Mouse (Mus musculus) CH12.LX (cell line): ENCODE data around the gene Hist1h3f. TPM values are rescaled to one million over a fixed set of nuclear protein-coding genes. Genes with fewer than 3 reads are reported as not detected.

ENCODE experiments used
- DNase-seq: peaks from one replicate; pipeline ENCODE4 v3.0.0-alpha.2; 2013; ENCODE audit errors: extremely low read depth
- H3K27ac ChIP-seq: 2 replicates; pipeline ENCODE4 v1.5.1; 2012; ENCODE audit warnings: low read depth, mild to moderate bottlenecking, control low read depth, moderate library complexity; ENCODE audit not compliant: insufficient read depth
- H3K27me3 ChIP-seq: replicated peaks from 2 replicates; pipeline ENCODE3; 2012; ENCODE audit warnings: inconsistent platforms
- H3K36me3 ChIP-seq, 2 experiments: replicated peaks in 1 of 2; 2 replicates each; pipeline versions ENCODE3 to v1.6.1; 2012; ENCODE audit warnings: inconsistent platforms in 1 of 2, low read length in 1 of 2, mild to moderate bottlenecking in 1 of 2, mixed read lengths in 1 of 2, moderate library complexity in 1 of 2; ENCODE audit not compliant: control insufficient read depth in 1 of 2, insufficient read depth in 1 of 2
- H3K4me1 ChIP-seq, 2 experiments: 2 replicates each; pipeline ENCODE4 v1.6.1; 2012; ENCODE audit warnings: inconsistent platforms in 1 of 2, moderate library complexity in 1 of 2; ENCODE audit not compliant: insufficient read depth in 2 of 2, control insufficient read depth in 1 of 2
- H3K4me2 ChIP-seq: 2 replicates; pipeline ENCODE4 v1.6.1; 2012; ENCODE audit warnings: low read depth, mild to moderate bottlenecking, control low read depth; ENCODE audit not compliant: poor library complexity, insufficient read depth, severe bottlenecking
- H3K4me3 ChIP-seq, 3 experiments: fragments of 150-350 bp in 1 of 3; sonication (generic) in 1 of 3; replicated peaks in 1 of 3; 2 replicates each; pipeline versions ENCODE3 to v1.5.1; 2011 to 2012; ENCODE audit warnings: low read depth in 2 of 3, low read length in 2 of 3, mild to moderate bottlenecking in 2 of 3, moderate library complexity in 2 of 3, control low read depth in 1 of 3, improper control_type of control experiment in 1 of 3, inconsistent platforms in 1 of 3, mixed read lengths in 1 of 3; ENCODE audit not compliant: poor library complexity in 1 of 3
- H3K79me2 ChIP-seq: replicated peaks from 2 replicates; pipeline ENCODE4 v1.6.1; 2012; ENCODE audit warnings: mild to moderate bottlenecking, moderate library complexity; ENCODE audit not compliant: control insufficient read depth, poor library complexity, insufficient read depth, severe bottlenecking; ENCODE audit errors: extremely low read depth
- H3K9ac ChIP-seq: 2 replicates; pipeline ENCODE4 v1.6.1; 2012; ENCODE audit warnings: low read depth, mild to moderate bottlenecking, control low read depth, moderate library complexity; ENCODE audit not compliant: insufficient read depth
- H3K9me3 ChIP-seq: replicated peaks from 2 replicates; pipeline ENCODE3; 2012; ENCODE audit warnings: low read length, inconsistent platforms, mixed read lengths
- JUND ChIP-seq: conservative IDR thresholded peaks from 2 replicates; pipeline ENCODE4 v1.6.1; 2011; ENCODE audit warnings: low read depth, low read length, improper control_type of control experiment
- MAFK ChIP-seq: IDR thresholded peaks from 2 replicates; pipeline ENCODE4 v1.6.1; 2011; ENCODE audit warnings: low read length, improper control_type of control experiment; ENCODE audit not compliant: insufficient replicate concordance
- dilution Hi-C: fragments of 300-500 bp; cut with MboI; formaldehyde crosslinking; loops from 2 replicates; pipeline ENCODE4 v1.14.3; 2020; ENCODE audit warnings: low sequenced_read_pairs; ENCODE audit not compliant: extremely low pct_unique_long_range_greater_than_20kb, extremely low pct_ligation_motif_present
- in situ Hi-C: fragments of 300-500 bp; cut with MboI; formaldehyde crosslinking; loops from 3 replicates; pipeline ENCODE4 v1.14.3; 2019; ENCODE audit warnings: low sequenced_read_pairs, low pct_ligation_motif_present, low pct_unique_long_range_greater_than_20kb, mixed read lengths
- polyA plus RNA-seq: library from polyadenylated mRNA; unstranded; fragments of >175 nt; gene quantifications from 2 replicates; pipeline ENCODE4 v1.2.1, GENCODE M21; 2012; ENCODE audit warnings: low read depth; ENCODE audit not compliant: insufficient read length
- total RNA-seq, 2 experiments: library from RNA; depleted of rRNA; stranded (reverse); fragments of 300-350 nt in 1 of 2; fragments of >200 nt in 1 of 2; gene quantifications; 2 replicates each; pipeline ENCODE4 v1.2.3; 2012 to 2014

The Hist1h3f gene
- total and polyA plus RNA-seq, 3 experiments, result 0.30 to 553 (median 8.0) TPM

DNA sequence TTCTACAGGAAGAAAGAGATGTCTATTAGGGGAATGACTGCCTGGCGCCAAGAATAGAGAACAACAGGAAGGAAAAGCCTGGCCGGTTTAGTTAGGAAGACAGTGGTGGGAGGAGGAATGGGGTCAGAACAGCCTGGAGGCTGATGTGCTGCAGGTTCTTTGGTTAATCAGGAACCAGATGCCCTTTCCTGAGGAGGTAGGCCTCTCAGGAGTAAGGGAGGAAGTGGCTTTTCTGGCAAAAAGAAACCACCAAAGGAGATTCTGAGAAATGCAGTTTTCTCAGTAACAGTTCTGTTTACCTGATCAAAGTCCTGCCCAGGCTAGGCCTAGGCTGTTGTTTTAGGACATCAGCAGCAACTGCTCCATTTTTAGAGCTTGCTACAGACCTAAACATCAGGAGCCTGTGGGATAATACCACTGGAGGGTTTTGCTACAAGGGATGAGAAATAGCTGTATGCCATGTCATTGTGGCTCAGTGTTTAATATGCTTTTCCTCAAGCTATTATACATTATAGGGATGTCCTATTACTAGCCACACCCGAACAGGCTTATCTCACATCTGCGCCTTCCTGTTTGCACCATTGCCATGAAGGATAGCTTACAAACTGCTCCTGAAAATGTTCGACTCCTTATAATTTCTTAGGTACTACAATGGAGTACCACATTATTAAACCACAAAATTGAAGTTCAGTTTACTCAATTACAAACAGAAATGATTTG is 49.4 kb downstream of the Hist1h3f start:
- no peak overlapping the region; the same call in 1 of the 2 replicates for H3K9ac ChIP-seq
- TF ChIP-seq JUND (no peak), MAFK (no peak)
- dilution Hi-C loops, result no loop called here

More for the DNA sequence above, 49.4 kb downstream of the Hist1h3f start:
- no peaks in the 10 kb centered on the region for H3K27me3 ChIP-seq
- no peak overlapping the region for H3K4me3 ChIP-seq
- peaks cover 2 to 47% of the 10 kb centered on the region in 2 experiments; a peak in 3 of 4 replicates for H3K4me1 ChIP-seq
- H3K27ac ChIP-seq, result no peak overlapping the region
- H3K79me2 ChIP-seq, result no peaks in the 10 kb centered on the region
- no peak overlapping the region for H3K4me2 ChIP-seq
- no peaks in the 10 kb centered on the region for H3K9me3 ChIP-seq
- DNase-seq, result no peak
- no peaks in the 10 kb centered on the region for H3K36me3 ChIP-seq
- in situ Hi-C loops, result loop anchor here (5.0 kb wide), 1 partner anchor 161 kb away; no protein-coding TSS in a partner anchor

Other genes with a start within 250 kb of the Hist1h3f start
Only the 20 nearest of the 34 such genes appear.
- gene Abt1, start 120.2 kb upstream of the Hist1h3f start, total RNA-seq (2012; rRNA removed), result 10.1 and 13.1 TPM in 2 replicates
- 14.4 and 15.4 TPM in 2 replicates for gene Abt1, start 120.2 kb upstream of the Hist1h3f start, total RNA-seq (2014; rRNA removed)
- 11.7 and 12.9 TPM in 2 replicates for gene Abt1, start 120.2 kb upstream of the Hist1h3f start, polyA plus RNA-seq
- 0.38 and 0.51 TPM in 2 replicates for gene Btn1a1, start 78.2 kb upstream of the Hist1h3f start, total RNA-seq (2012; rRNA removed)
- gene Btn1a1, start 78.2 kb upstream of the Hist1h3f start, total RNA-seq (2014; rRNA removed), result 0.20 TPM in 2 replicates
- gene Btn1a1, start 78.2 kb upstream of the Hist1h3f start, polyA plus RNA-seq, result 0.08 and 0.21 TPM in 2 replicates
- 1.1 and 1.3 TPM in 2 replicates for gene Btn2a2, start 55.2 kb upstream of the Hist1h3f start, total RNA-seq (2012; rRNA removed)
- 1.2 and 1.3 TPM in 2 replicates for gene Btn2a2, start 55.2 kb upstream of the Hist1h3f start, total RNA-seq (2014; rRNA removed)
- gene Btn2a2, start 55.2 kb upstream of the Hist1h3f start, polyA plus RNA-seq, result 2.1 and 2.8 TPM in 2 replicates
- gene Hist1h4h, start 13.0 kb upstream of the Hist1h3f start, total RNA-seq (2012; rRNA removed), result 4,350 and 4,957 TPM in 2 replicates
- gene Hist1h4h, start 13.0 kb upstream of the Hist1h3f start, total RNA-seq (2014; rRNA removed), result 14.0 and 19.4 TPM in 2 replicates
- gene Hist1h4h, start 13.0 kb upstream of the Hist1h3f start, polyA plus RNA-seq, result 3.4 and 5.5 TPM in 2 replicates
- 824 and 932 TPM in 2 replicates for gene Hist1h2af, start 10.1 kb upstream of the Hist1h3f start, total RNA-seq (2012; rRNA removed)
- 45.2 and 57.1 TPM in 2 replicates for gene Hist1h2af, start 10.1 kb upstream of the Hist1h3f start, total RNA-seq (2014; rRNA removed)
- 68.6 and 97.0 TPM in 2 replicates for gene Hist1h2af, start 10.1 kb upstream of the Hist1h3f start, polyA plus RNA-seq
- gene Hist1h3g, start 8.6 kb upstream of the Hist1h3f start, total RNA-seq (2012; rRNA removed), result 608 and 749 TPM in 2 replicates
- gene Hist1h3g, start 8.6 kb upstream of the Hist1h3f start, total RNA-seq (2014; rRNA removed), result 50.1 and 75.3 TPM in 2 replicates
- gene Hist1h3g, start 8.6 kb upstream of the Hist1h3f start, polyA plus RNA-seq, result 3.4 and 3.6 TPM in 2 replicates
- gene Hist1h2bh, start 660 bp upstream of the Hist1h3f start, total RNA-seq (2012; rRNA removed), result 261 and 290 TPM in 2 replicates
- gene Hist1h2bh, start 660 bp upstream of the Hist1h3f start, total RNA-seq (2014; rRNA removed), result 5.7 and 8.0 TPM in 2 replicates
- gene Hist1h2bh, start 660 bp upstream of the Hist1h3f start, polyA plus RNA-seq, result 0.56 and 0.77 TPM in 2 replicates
- gene Hist1h4f, start 7.6 kb downstream of the Hist1h3f start, total RNA-seq (2012; rRNA removed), result 4,390 and 4,902 TPM in 2 replicates
- gene Hist1h4f, start 7.6 kb downstream of the Hist1h3f start, total RNA-seq (2014; rRNA removed), result 17.8 and 27.1 TPM in 2 replicates
- 4.0 and 9.0 TPM in 2 replicates for gene Hist1h4f, start 7.6 kb downstream of the Hist1h3f start, polyA plus RNA-seq
- gene Hist1h1d, start 9.2 kb downstream of the Hist1h3f start, total RNA-seq (2012; rRNA removed), result 112 and 132 TPM in 2 replicates
- gene Hist1h1d, start 9.2 kb downstream of the Hist1h3f start, total RNA-seq (2014; rRNA removed), result 1.8 and 2.3 TPM in 2 replicates
- gene Hist1h1d, start 9.2 kb downstream of the Hist1h3f start, polyA plus RNA-seq, result 0.11 and 0.14 TPM in 2 replicates
- 1,307 and 1,484 TPM in 2 replicates for gene Hist1h3e, start 18.3 kb downstream of the Hist1h3f start, total RNA-seq (2012; rRNA removed)
- gene Hist1h3e, start 18.3 kb downstream of the Hist1h3f start, total RNA-seq (2014; rRNA removed), result 20.6 and 24.2 TPM in 2 replicates
- 2.2 and 3.1 TPM in 2 replicates for gene Hist1h3e, start 18.3 kb downstream of the Hist1h3f start, polyA plus RNA-seq
- gene Hist1h2ae, start 27.2 kb downstream of the Hist1h3f start, total RNA-seq (2012; rRNA removed), result 648 and 652 TPM in 2 replicates
- gene Hist1h2ae, start 27.2 kb downstream of the Hist1h3f start, total RNA-seq (2014; rRNA removed), result 13.4 and 16.3 TPM in 2 replicates
- gene Hist1h2ae, start 27.2 kb downstream of the Hist1h3f start, polyA plus RNA-seq, result 1.4 and 3.5 TPM in 2 replicates
- gene Hist1h2bg, start 27.3 kb downstream of the Hist1h3f start, total RNA-seq (2012; rRNA removed), result 2,765 and 3,252 TPM in 2 replicates
- 118 and 136 TPM in 2 replicates for gene Hist1h2bg, start 27.3 kb downstream of the Hist1h3f start, total RNA-seq (2014; rRNA removed)
- 9.1 and 9.4 TPM in 2 replicates for gene Hist1h2bg, start 27.3 kb downstream of the Hist1h3f start, polyA plus RNA-seq
- gene Hist1h2bf, start 30.1 kb downstream of the Hist1h3f start, total RNA-seq (2012; rRNA removed), result 1,243 and 1,273 TPM in 2 replicates
- 28.3 and 50.8 TPM in 2 replicates for gene Hist1h2bf, start 30.1 kb downstream of the Hist1h3f start, total RNA-seq (2014; rRNA removed)
- gene Hist1h2bf, start 30.1 kb downstream of the Hist1h3f start, polyA plus RNA-seq, result 1.7 TPM in 1 of 2 replicates, not detected in the other
- gene Hist1h2ad, start 30.3 kb downstream of the Hist1h3f start, total RNA-seq (2012; rRNA removed), result 744 and 796 TPM in 2 replicates
- gene Hist1h2ad, start 30.3 kb downstream of the Hist1h3f start, total RNA-seq (2014; rRNA removed), result 9.1 and 13.2 TPM in 2 replicates
- gene Hist1h2ad, start 30.3 kb downstream of the Hist1h3f start, polyA plus RNA-seq, result 0.53 TPM in 1 of 2 replicates, not detected in the other
- 164 and 182 TPM in 2 replicates for gene Hist1h3d, start 31.7 kb downstream of the Hist1h3f start, total RNA-seq (2012; rRNA removed)
- gene Hist1h3d, start 31.7 kb downstream of the Hist1h3f start, total RNA-seq (2014; rRNA removed), result 10.3 and 13.5 TPM in 2 replicates
- 0.65 and 0.94 TPM in 2 replicates for gene Hist1h3d, start 31.7 kb downstream of the Hist1h3f start, polyA plus RNA-seq
- 1,558 and 1,831 TPM in 2 replicates for gene Hist1h4d, start 37.5 kb downstream of the Hist1h3f start, total RNA-seq (2012; rRNA removed)
- gene Hist1h4d, start 37.5 kb downstream of the Hist1h3f start, total RNA-seq (2014; rRNA removed), result 13.8 and 27.7 TPM in 2 replicates
- gene Hist1h4d, start 37.5 kb downstream of the Hist1h3f start, polyA plus RNA-seq, result 2.4 and 6.7 TPM in 2 replicates
- gene Hist1h2be, start 77.1 kb downstream of the Hist1h3f start, total RNA-seq (2012; rRNA removed), result 268 and 282 TPM in 2 replicates
- gene Hist1h2be, start 77.1 kb downstream of the Hist1h3f start, total RNA-seq (2014; rRNA removed), result 3.4 and 4.7 TPM in 2 replicates
- gene Hist1h2be, start 77.1 kb downstream of the Hist1h3f start, polyA plus RNA-seq, result 0.57 and 0.70 TPM in 2 replicates
- gene Hist1h1e, start 78.5 kb downstream of the Hist1h3f start, total RNA-seq (2012; rRNA removed), result 486 and 504 TPM in 2 replicates
- gene Hist1h1e, start 78.5 kb downstream of the Hist1h3f start, total RNA-seq (2014; rRNA removed), result 12.2 and 18.3 TPM in 2 replicates
- gene Hist1h1e, start 78.5 kb downstream of the Hist1h3f start, polyA plus RNA-seq, result 1.5 and 1.9 TPM in 2 replicates
- gene Hist1h2ac, start 139.9 kb downstream of the Hist1h3f start, total RNA-seq (2012; rRNA removed), result 114 and 122 TPM in 2 replicates
- gene Hist1h2ac, start 139.9 kb downstream of the Hist1h3f start, total RNA-seq (2014; rRNA removed), result 0.96 and 0.97 TPM in 2 replicates
- 0.14 TPM in 1 of 2 replicates, not detected in the other for gene Hist1h2ac, start 139.9 kb downstream of the Hist1h3f start, polyA plus RNA-seq
- 436 and 456 TPM in 2 replicates for gene Hist1h2bc, start 140.1 kb downstream of the Hist1h3f start, total RNA-seq (2012; rRNA removed)
- gene Hist1h2bc, start 140.1 kb downstream of the Hist1h3f start, total RNA-seq (2014; rRNA removed), result 16.1 and 17.4 TPM in 2 replicates
- gene Hist1h2bc, start 140.1 kb downstream of the Hist1h3f start, polyA plus RNA-seq, result 1.1 and 2.2 TPM in 2 replicates